Mouse (Mus musculus) frontal cortex, postnatal 25 days (tissue): ENCODE data around the gene Dclre1c.

Experiments
- DNase-seq, 2 experiments: peaks; one replicate each; pipeline ENCODE4 v3.0.0; 2022; ENCODE audit warnings: low spot score in 2 of 2

The Dclre1c gene

DNA sequence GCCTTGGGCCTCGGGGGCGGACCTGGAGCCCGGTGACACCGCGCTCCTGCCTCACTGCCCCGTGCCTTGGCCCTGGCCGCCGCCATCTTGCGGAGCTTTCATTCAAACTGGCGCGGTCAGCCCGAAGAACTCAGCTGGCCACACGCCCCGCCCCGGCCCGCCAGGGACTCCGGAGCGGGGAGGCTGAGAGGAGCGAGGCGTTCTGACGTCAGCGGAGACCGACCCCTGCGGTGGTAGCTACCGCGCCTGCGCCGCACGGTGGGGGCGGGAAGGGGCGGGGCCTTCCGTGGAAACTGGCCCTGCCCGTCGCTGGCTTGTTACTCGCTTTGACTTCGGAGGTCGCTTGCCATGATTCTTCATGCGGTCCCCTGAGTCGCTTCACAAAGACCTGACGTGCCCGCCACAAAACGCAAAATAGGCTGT, 50.9 kb downstream of the Dclre1c start, which contains the start of gene Suv39h2:
Gene Suv39h2, minus strand, starts transcription at position 171 of the 423 bp plus-strand sequence.
- DNase-seq: peak; percentile 82 to 94

DNA sequence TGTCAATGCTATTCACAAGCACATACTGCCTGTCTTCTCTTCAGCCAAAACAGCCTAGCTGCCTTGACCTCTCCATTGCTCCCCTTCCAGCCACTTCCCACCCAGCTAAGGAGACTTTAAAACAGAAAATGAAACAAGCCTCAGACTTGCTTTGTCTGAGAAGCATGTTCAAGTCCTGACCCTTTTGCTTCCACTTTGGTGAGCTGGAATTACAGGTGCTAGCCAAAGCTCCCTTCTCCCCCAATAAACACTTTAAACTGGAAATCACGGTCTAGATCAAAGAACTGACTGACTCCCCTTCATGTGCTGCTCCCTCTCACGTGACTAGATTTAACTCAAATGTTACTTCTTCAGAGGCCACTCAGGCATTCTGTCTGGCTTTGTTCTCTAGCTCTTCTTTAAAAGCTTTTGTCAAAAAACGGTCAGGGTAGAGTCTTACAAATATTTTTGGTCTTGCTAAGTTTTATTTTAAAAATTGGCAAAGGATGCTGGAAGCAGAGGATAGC, 51.9 kb downstream of the Dclre1c start:
- DNase-seq: no peak

DNA sequence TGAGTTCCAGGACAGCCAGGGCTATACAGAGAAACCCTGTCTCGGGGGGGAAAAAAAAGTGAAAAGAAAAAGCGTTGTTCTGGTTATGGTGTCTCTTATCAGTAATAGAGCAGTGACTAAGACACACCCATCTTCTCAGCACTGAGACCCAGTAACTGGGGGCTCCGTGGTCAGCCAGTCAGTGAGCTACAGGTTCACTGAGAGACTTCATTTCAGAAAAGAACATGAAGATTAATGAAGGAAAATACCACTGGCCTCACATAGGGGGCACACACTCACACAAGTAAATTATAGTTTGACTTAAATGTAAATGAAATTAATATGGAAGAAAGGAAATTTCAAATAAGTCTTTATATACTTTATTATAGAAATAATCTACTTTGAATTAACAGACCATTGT, 56.3 kb downstream of the Dclre1c start:
- no peak for DNase-seq

DNA sequence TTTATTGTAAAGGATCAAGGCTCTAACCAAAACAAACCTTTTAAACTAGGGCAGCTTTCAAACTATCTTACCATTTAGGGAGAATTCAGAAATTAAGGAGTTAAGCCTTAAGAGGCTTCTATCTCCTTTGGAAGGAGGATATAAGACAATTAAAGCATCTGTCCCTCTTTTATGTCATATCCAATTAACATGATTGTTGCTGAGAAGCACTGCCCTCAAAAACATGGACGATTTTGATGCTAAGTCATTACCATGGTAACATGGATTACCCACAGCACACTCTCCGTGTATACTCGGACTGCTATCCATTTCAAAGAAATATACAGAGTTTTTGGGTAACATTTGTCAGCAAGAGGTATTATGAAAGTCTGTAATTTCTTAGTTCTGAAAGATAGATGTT, 65.9 kb downstream of the Dclre1c start:
- DNase-seq: no peak

DNA sequence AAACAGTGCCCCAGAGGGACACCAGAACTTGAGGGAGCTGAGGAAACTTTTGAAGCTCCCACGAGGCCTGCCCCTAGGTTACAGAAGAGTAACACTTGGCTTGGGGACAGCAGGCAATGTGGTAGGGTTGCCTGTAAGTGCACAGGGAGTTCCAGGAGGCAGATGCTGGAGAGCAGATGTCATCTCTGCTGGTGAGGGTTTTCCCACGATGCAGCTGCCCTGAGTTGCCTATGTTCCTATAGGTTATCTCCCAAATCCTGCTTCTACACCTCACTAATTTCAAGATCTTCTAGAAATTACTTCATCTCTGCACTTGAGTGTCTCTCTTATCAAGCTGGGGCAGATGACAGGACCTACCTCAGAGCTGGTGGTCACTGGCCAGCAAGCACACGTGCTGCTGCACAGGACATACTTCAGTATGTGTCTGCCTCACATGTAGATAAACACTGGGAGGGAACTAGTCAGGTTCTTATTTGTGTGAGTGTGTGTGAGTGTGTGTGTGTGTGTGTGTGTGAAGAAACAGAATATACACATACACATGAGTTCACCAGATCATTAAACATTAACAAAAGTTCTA, 70.0 kb downstream of the Dclre1c start:
- no peak for DNase-seq

DNA sequence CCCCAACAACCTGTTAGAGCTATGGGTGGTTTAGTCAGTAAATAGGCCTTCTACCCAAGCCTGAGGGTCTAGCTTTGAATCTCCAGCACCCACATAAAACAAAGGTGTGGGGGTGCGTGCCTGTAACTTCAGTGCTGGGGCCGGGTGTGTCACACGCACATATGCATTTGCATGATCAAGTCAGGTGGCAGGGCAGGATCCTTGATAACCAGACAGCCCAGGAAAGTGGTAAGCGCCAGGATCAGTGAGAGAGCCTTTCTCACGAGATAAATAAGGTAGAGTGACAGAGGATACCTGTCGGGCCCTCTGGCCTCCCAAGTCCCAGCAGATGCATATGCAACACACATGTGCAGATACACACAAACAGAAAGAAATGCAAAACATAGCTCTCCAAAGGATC, 75.6 kb downstream of the Dclre1c start:
- no peak for DNase-seq

- DNase-seq: no peak
Observed at GRCm38 (mm10) chr2:3500886-3501285, 77.0 kb downstream of the Dclre1c start.

DNA sequence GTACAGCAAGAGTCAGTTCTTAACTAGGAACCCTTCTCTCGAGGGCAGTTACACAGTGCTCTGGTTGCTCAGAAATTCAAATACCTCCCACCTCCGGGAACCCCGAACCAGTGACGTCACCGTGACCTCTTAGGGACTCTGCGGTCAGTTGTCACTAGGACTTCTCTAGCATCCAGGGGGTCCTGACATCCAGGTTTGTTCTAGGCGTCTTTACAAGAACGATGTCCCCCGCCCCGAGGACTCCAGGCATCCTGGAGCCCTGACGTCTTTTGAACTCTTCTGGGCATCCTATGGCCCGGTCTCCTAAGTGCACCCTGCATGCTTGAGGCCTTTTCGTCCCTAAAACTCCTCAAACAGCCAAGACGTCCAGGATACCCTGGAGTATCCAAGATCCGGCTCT, 88.1 kb downstream of the Dclre1c start:
- DNase-seq: peak in 1 of 2 experiments; percentile 6

- peak; percentile 93 to 95 for DNase-seq
Observed at GRCm38 (mm10) chr2:3512552-3513454, 88.9 kb downstream of the Dclre1c start, which contains the start of the genes Gm45902, Hspa14 and Cdnf. Gene Gm45902 (minus strand): TSS chr2:3512790. Gene Hspa14 (minus strand): TSS chr2:3512814. Gene Cdnf (plus strand): TSS chr2:3513030.
